Mouse (Mus musculus): ENCODE data around the gene Coq9. TPM values are rescaled to one million over a fixed set of nuclear protein-coding genes. Genes with fewer than 3 reads are reported as not detected.

Gene Coq9
- total RNA-seq, 2 experiments from 2014 or later, result 34.8 to 47.1 TPM

GRCm38 (mm10) chr8:94863897-94864673, 26.0 kb downstream of the Coq9 start:
- no peak for ATAC-seq (replicated peaks; ENCODE audit: low FRiP score, poor library complexity, severe bottlenecking)

GRCm38 (mm10) chr8:94865292-94865691, 27.2 kb downstream of the Coq9 start:
- ATAC-seq (replicated peaks; ENCODE audit: low FRiP score, poor library complexity, severe bottlenecking), result no peak

GRCm38 (mm10) chr8:94866921-94867320, 28.8 kb downstream of the Coq9 start:
- no peak for ATAC-seq (replicated peaks; ENCODE audit: low FRiP score, poor library complexity, severe bottlenecking)

- ATAC-seq (replicated peaks; ENCODE audit: low FRiP score, poor library complexity, severe bottlenecking), result no peak
These were observed 31.0 kb downstream of the Coq9 start for GRCm38 (mm10) chr8:94869146-94869545.

- ATAC-seq (replicated peaks; ENCODE audit: low FRiP score, poor library complexity, severe bottlenecking), result no peak
These were observed 31.9 kb downstream of the Coq9 start for GRCm38 (mm10) chr8:94870003-94870402.

GRCm38 (mm10) chr8:94870474-94871107, 32.5 kb downstream of the Coq9 start:
- no peak for ATAC-seq (replicated peaks; ENCODE audit: low FRiP score, poor library complexity, severe bottlenecking)

GRCm38 (mm10) chr8:94871108-94871894, 33.2 kb downstream of the Coq9 start:
- ATAC-seq (replicated peaks; ENCODE audit: low FRiP score, poor library complexity, severe bottlenecking), result no peak

- ATAC-seq (replicated peaks; ENCODE audit: low FRiP score, poor library complexity, severe bottlenecking), result no peak
These were observed 34.0 kb downstream of the Coq9 start for GRCm38 (mm10) chr8:94872156-94872555.

- ATAC-seq (replicated peaks; ENCODE audit: low FRiP score, poor library complexity, severe bottlenecking), result no peak
These were observed 34.5 kb downstream of the Coq9 start for GRCm38 (mm10) chr8:94872576-94872975.

GRCm38 (mm10) chr8:94874358-94874757, 36.2 kb downstream of the Coq9 start:
- peak; percentile 67 for ATAC-seq (replicated peaks; ENCODE audit: low FRiP score, poor library complexity, severe bottlenecking)

GRCm38 (mm10) chr8:94875096-94875870, 37.2 kb downstream of the Coq9 start:
- ATAC-seq (replicated peaks; ENCODE audit: low FRiP score, poor library complexity, severe bottlenecking), result peak; percentile 20

GRCm38 (mm10) chr8:94875871-94876150, 37.7 kb downstream of the Coq9 start:
- peak; percentile 12; the same call in 1 of the 2 replicates for ATAC-seq (replicated peaks; ENCODE audit: low FRiP score, poor library complexity, severe bottlenecking)

GRCm38 (mm10) chr8:94876197-94876730, 38.1 kb downstream of the Coq9 start, which contains the start of gene Dok4:
TSS of gene Dok4 (minus strand) at chr8:94876330.
- ATAC-seq (replicated peaks; ENCODE audit: low FRiP score, poor library complexity, severe bottlenecking), result peak; percentile 77

GRCm38 (mm10) chr8:94876820-94877219, 38.7 kb downstream of the Coq9 start:
- no peak for ATAC-seq (replicated peaks; ENCODE audit: low FRiP score, poor library complexity, severe bottlenecking)

GRCm38 (mm10) chr8:94880742-94881141, 42.6 kb downstream of the Coq9 start:
- ATAC-seq (replicated peaks; ENCODE audit: low FRiP score, poor library complexity, severe bottlenecking), result no peak

GRCm38 (mm10) chr8:94888383-94889036, 50.4 kb downstream of the Coq9 start:
- ATAC-seq (replicated peaks; ENCODE audit: low FRiP score, poor library complexity, severe bottlenecking), result 0 out of 2 replicates have a peak, but pooled peaks have one; percentile 20

- no peak for ATAC-seq (replicated peaks; ENCODE audit: low FRiP score, poor library complexity, severe bottlenecking)
These were observed 54.8 kb downstream of the Coq9 start for GRCm38 (mm10) chr8:94892917-94893316.

- peak; percentile 94 for ATAC-seq (replicated peaks; ENCODE audit: low FRiP score, poor library complexity, severe bottlenecking)
These were observed 61.1 kb downstream of the Coq9 start for GRCm38 (mm10) chr8:94899262-94899661.

GRCm38 (mm10) chr8:94900617-94901016, 62.5 kb downstream of the Coq9 start:
- ATAC-seq (replicated peaks; ENCODE audit: low FRiP score, poor library complexity, severe bottlenecking), result no peak
